In the genomic region with DNA sequence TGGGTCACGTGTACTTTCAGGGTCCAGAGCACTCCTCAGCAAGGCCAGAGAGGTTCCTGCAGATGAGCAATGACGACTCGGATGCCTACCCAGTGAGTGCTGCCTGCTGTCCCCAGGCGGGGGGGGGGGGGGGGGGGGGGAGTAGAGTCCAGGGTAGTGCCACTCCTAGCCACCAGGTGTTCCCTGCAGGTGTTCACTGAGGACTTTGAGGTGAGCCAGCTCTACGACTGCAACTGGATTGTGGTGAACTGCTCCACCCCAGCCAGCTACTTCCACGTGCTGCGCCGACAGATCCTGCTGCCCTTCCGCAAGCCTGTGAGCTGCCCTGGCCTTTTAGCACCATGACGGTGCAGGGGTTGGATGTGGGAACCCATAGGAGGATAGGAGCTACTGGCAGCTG, we compare ENCODE assay signal across 24 mouse cellular contexts. TPM values are rescaled to one million over a fixed set of nuclear protein-coding genes. Genes with fewer than 3 reads are reported as not detected.
"Had no signal": no experiment of that assay in that cellular context is flagged by ENCODE, and none has a peak within 500 bp of the region (broad histone marks: within the 10 kb centered on the region; RNA-seq: fewer than 3 reads in every experiment).

No protein-coding gene starts in this region.

- H3K4me1 ChIP-seq: midbrain, embryonic 10.5 days; midbrain, embryonic 12.5 days; neural tube, embryonic 13.5 days; stomach, embryonic 15.5 days had no signal

- H3K27me3 ChIP-seq: midbrain, embryonic 12.5 days; neural tube, embryonic 13.5 days; stomach, embryonic 15.5 days had no signal

- ATAC-seq: lung, postnatal 0 days; midbrain, embryonic 16.5 days had no signal

- H3K27ac ChIP-seq: midbrain, embryonic 10.5 days; midbrain, embryonic 12.5 days; neural tube, embryonic 13.5 days; stomach, embryonic 15.5 days; stomach, postnatal 0 days had no signal

- DNase-seq: lung, adult 18-20 months; lung, embryonic 14.5 days; lung, postnatal 14 days; lung, postnatal 36 days; midbrain, embryonic 14.5 days; right cerebral cortex, postnatal 14 days; thymus, adult 2 months; thymus, postnatal 25 days; thymus, postnatal 4 days had no signal

- H3K9me3 ChIP-seq: midbrain, embryonic 10.5 days; midbrain, embryonic 12.5 days; neural tube, embryonic 13.5 days; stomach, embryonic 15.5 days had no signal

- H3K36me3 ChIP-seq: stomach, embryonic 15.5 days had no signal

- H3K4me3 ChIP-seq: midbrain, embryonic 10.5 days; midbrain, embryonic 12.5 days; myocyte; neural tube, embryonic 13.5 days; stomach, embryonic 15.5 days had no signal

- H3K4me2 ChIP-seq: lung, embryonic 14.5 days; midbrain, embryonic 12.5 days; neural tube, embryonic 13.5 days; stomach, embryonic 15.5 days had no signal

- H3K9ac ChIP-seq: lung, embryonic 14.5 days; midbrain, embryonic 12.5 days; neural tube, embryonic 13.5 days; stomach, embryonic 15.5 days had no signal

RNA-seq across cellular contexts. Expression of a gene that starts 22.9 kb away (rescaled TPM):
- total RNA-seq: megakaryocyte, adult 5-6 weeks; neutrophil, adult 5-6 weeks had no signal

RNA-seq across cellular contexts. Expression of a gene that starts 43.5 kb away (rescaled TPM):
- total RNA-seq: megakaryocyte, adult 5-6 weeks; megakaryocyte-erythroid progenitor cell, adult 5-6 weeks; neutrophil, adult 5-6 weeks had no signal
- polyA plus RNA-seq: liver, embryonic 16.5 days; lung, embryonic 14.5 days; midbrain, embryonic 10.5 days; midbrain, embryonic 12.5 days; midbrain, embryonic 14.5 days; myocyte; neural tube, embryonic 11.5 days; spleen, adult 2 months; stomach, postnatal 0 days; thymus, adult 2 months; urinary bladder, adult 2 months had no signal
